Mouse (Mus musculus) liver, adult 2 months (tissue): Measurements from ENCODE around the gene Stx3.

ENCODE experiments used
- CTCF ChIP-seq: fragments of 200-500 bp; IDR thresholded peaks from 2 replicates; pipeline ENCODE4 v1.5.1; 2011; ENCODE audit warnings: low read depth, low read length, control low read depth
- POLR2A ChIP-seq: fragments of 200-500 bp; IDR thresholded peaks from 2 replicates; pipeline ENCODE4 v1.6.1; 2011; ENCODE audit warnings: low read length, control low read depth; ENCODE audit not compliant: insufficient read depth; ENCODE audit errors: extremely low read depth

DNA sequence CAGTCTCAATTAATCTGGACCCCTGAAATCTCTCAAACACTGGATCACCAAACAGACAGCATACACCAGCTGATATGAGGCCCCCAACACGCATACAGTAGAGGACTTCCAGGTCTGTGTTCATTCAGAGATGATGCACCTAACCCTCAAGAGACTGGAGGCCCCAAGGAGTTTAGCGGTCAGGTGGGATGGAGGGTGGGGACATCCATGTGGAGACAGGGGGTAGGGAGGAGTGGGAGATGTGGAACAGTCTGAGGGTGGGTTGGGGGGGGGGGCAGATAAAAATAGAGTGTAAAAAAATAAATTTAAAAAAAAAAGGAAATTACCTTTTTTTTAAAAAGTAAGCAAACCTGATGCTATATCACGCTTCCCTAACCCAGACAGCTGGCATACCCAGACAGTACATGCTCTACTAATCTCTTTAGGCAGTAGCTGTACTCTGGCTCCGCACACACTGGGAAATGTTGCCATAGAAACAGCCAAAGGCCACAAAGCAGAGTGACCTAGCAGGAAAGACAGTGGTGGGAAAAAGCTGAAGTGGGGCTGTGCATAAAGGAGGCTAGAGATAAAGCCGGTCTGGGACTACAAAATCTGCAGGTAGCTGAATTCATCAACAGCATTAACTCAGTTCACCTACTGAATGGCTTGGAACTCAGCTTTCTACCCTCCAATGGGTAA is 7.4 kb downstream of the Stx3 start:
- TF ChIP-seq CTCF (no peak), POLR2A (no peak)
